Mouse (Mus musculus) thymus, adult 2 months (tissue): ENCODE data around the gene Rab44.

Source experiments
- CTCF ChIP-seq: fragments of 200-500 bp; IDR thresholded peaks from 2 replicates; pipeline ENCODE4 v1.5.1; 2012; ENCODE audit warnings: mild to moderate bottlenecking, control low read depth, low read length, moderate library complexity, borderline replicate concordance; ENCODE audit not compliant: control insufficient read depth, poor library complexity, insufficient read depth; ENCODE audit errors: extremely low read depth
- POLR2A ChIP-seq: fragments of 200-500 bp; IDR thresholded peaks from 2 replicates; pipeline ENCODE4 v1.6.1; 2012; ENCODE audit warnings: mild to moderate bottlenecking, low read length, control low read depth, moderate library complexity; ENCODE audit not compliant: control insufficient read depth, poor library complexity, insufficient read depth; ENCODE audit errors: extremely low read depth

DNA sequence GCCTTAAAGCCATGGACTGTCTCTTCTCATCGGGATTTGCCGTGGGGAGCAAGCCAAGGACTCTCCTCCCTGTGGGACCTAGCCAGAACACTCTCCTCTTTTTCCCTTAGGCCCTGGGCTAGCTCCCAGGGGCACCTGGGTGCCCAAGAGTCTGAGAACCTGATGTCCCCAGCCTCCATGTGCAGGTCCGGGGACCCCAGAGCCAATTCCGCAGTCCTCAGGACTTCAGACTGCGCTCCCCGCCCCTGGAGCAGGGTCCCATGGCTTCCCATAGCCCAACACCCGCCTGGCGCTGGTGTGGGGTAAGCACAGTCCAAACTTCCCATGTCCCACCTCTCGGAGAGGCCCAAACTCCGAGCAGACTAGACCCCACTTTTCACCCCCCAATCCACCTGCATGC lies 28.7 kb upstream of the Rab44 start:
- TF ChIP-seq CTCF (no peak), POLR2A (no peak)
